Mouse (Mus musculus) thymus, adult 2 months (tissue): ENCODE measurements around the gene Ntf3.

Experiments
- CTCF ChIP-seq: fragments of 200-500 bp; IDR thresholded peaks from 2 replicates; pipeline ENCODE4 v1.5.1; 2012; ENCODE audit warnings: mild to moderate bottlenecking, control low read depth, low read length, moderate library complexity, borderline replicate concordance; ENCODE audit not compliant: control insufficient read depth, poor library complexity, insufficient read depth; ENCODE audit errors: extremely low read depth
- POLR2A ChIP-seq: fragments of 200-500 bp; IDR thresholded peaks from 2 replicates; pipeline ENCODE4 v1.6.1; 2012; ENCODE audit warnings: mild to moderate bottlenecking, low read length, control low read depth, moderate library complexity; ENCODE audit not compliant: control insufficient read depth, poor library complexity, insufficient read depth; ENCODE audit errors: extremely low read depth

DNA sequence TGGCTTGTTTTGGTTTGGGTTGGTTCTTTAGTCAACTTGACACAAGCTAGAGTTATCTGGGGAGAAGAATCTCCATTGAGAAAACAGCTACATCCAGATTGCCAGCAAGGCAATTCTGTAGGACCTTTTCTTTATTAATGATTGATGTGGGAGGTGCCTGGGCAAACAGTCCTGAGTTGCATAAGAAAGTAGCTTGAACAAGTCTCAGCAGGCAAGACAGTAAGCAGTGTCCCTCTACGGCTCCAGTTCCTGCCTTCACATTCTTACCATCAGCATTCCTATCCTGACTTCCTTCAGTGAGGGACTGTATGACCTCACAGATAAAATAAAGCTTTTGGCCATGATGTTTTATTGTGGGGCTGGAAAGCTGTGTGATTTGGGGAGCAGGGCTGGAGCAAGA is 48.5 kb downstream of the Ntf3 start:
- no peak for TF ChIP-seq CTCF
- TF ChIP-seq POLR2A, result no peak
